Mouse (Mus musculus) liver, postnatal 0 days (tissue): ENCODE results near the gene Fcor. TPM values are rescaled to one million over a fixed set of nuclear protein-coding genes. Genes with fewer than 3 reads are reported as not detected.

Experiments
- ATAC-seq: fragments of 200-750 bp; cut with Nextera tagmentation; 2 replicates; pipeline ENCODE4 v1.8.0; 2017; ENCODE audit warnings: mild to moderate bottlenecking, moderate library complexity
- DNase-seq: peaks from one replicate; pipeline ENCODE4 v3.0.0-alpha.2; 2016
- H3K27ac ChIP-seq: fragments of 300-500 bp; sonication (generic); 2 replicates; pipeline ENCODE4 v1.5.1; 2014; ENCODE audit warnings: antibody characterized with exemption, moderate library complexity, mild to moderate bottlenecking, low read depth
- H3K27me3 ChIP-seq: fragments of 300-500 bp; sonication (generic); 2 replicates; pipeline ENCODE4 v1.6.1; 2014; ENCODE audit warnings: low read length, control low read depth, mixed read lengths; ENCODE audit not compliant: insufficient read depth
- H3K36me3 ChIP-seq: fragments of 300-500 bp; sonication (generic); replicated peaks from 2 replicates; pipeline ENCODE4 v1.6.1; 2014; ENCODE audit warnings: mild to moderate bottlenecking, control low read depth, low read length, moderate library complexity, mixed read lengths; ENCODE audit not compliant: insufficient read depth
- H3K4me1 ChIP-seq: fragments of 300-500 bp; sonication (generic); 2 replicates; pipeline ENCODE4 v1.6.1; 2014; ENCODE audit warnings: antibody characterized with exemption, mild to moderate bottlenecking, control low read depth; ENCODE audit not compliant: insufficient read depth
- H3K4me2 ChIP-seq: fragments of 300-500 bp; sonication (generic); 2 replicates; pipeline ENCODE4 v1.6.1; 2014; ENCODE audit warnings: low read depth, mild to moderate bottlenecking, low read length, moderate library complexity, mixed read lengths
- H3K4me3 ChIP-seq: fragments of 300-500 bp; sonication (generic); 2 replicates; pipeline ENCODE4 v1.5.1; 2014; ENCODE audit warnings: low read depth, low read length
- H3K9ac ChIP-seq: fragments of 300-500 bp; sonication (generic); replicated peaks from 2 replicates; pipeline ENCODE4 v1.6.1; 2014; ENCODE audit warnings: mild to moderate bottlenecking, moderate library complexity
- H3K9me3 ChIP-seq: fragments of 300-500 bp; sonication (generic); 2 replicates; pipeline ENCODE4 v1.6.1; 2016; ENCODE audit warnings: mild to moderate bottlenecking, control low read depth, low read length, mixed read lengths
- CTCF ChIP-seq: sonication (generic); IDR thresholded peaks from 2 replicates; pipeline ENCODE4 v1.5.1; 2016; ENCODE audit warnings: antibody characterized with exemption, low read depth
- EP300 ChIP-seq: IDR thresholded peaks from 2 replicates; pipeline ENCODE4 v1.6.1; 2016; ENCODE audit warnings: antibody characterized with exemption, low read depth, mild to moderate bottlenecking
- WGBS: fragments of 180-500 bp; shearing (Covaris S2); extraction: QIAGEN DNeasy Blood & Tissue Kit; methylation state at CpG from one replicate; pipeline ENCODE4 v1.1.7; 2014; ENCODE audit not compliant: insufficient replicate concordance; 5-methylcytosine and 5-hydroxymethylcytosine counted together
- polyA plus RNA-seq: library from polyadenylated mRNA; unstranded; fragments of >200 nt; fragmentation: Nextera tagmentation; extraction: Ambion mirVana; gene quantifications from 2 replicates; pipeline ENCODE4 v1.2.1, GENCODE M21; 2015

The Fcor gene
- polyA plus RNA-seq, 1 experiment from 2014 or later = 2.7 TPM

GRCm38 (mm10) chr8:3710312-3710711 lies 38.1 kb upstream of the Fcor start:
- Histone ChIP-seq H3K4me2 (no peak overlapping the region), H3K4me1 (peaks cover 11% of the 10 kb centered on the region), H3K27me3 (no peaks in the 10 kb centered on the region), H3K36me3 (no peaks in the 10 kb centered on the region), H3K9ac (no peak overlapping the region), H3K4me3 (no peak overlapping the region), H3K27ac (no peak overlapping the region), H3K9me3 (no peaks in the 10 kb centered on the region)
- TF ChIP-seq CTCF = no peak
- TF ChIP-seq EP300 = no peak
- WGBS = 54% methylated on average over 3 of the region's 3 CpGs
- ATAC-seq = no peak
- DNase-seq = no peak

GRCm38 (mm10) chr8:3707611-3708010 lies 35.4 kb upstream of the Fcor start:
- TF ChIP-seq EP300 = no peak
- TF ChIP-seq CTCF = no peak
- H3K4me3 ChIP-seq = no peak overlapping the region
- no peak overlapping the region for H3K4me2 ChIP-seq
- WGBS = 63% methylated on average over 7 of the region's 7 CpGs
- H3K36me3 ChIP-seq = no peaks in the 10 kb centered on the region
- H3K4me1 ChIP-seq = peaks cover 11% of the 10 kb centered on the region
- H3K9me3 ChIP-seq = no peaks in the 10 kb centered on the region
- peak; percentile 49 for ATAC-seq
- H3K27ac ChIP-seq = peak overlapping the region; percentile 34; the same call in 1 of the 2 replicates
- H3K27me3 ChIP-seq = no peaks in the 10 kb centered on the region
- no peak for DNase-seq
- H3K9ac ChIP-seq = no peak overlapping the region

GRCm38 (mm10) chr8:3705711-3706110 lies 33.5 kb upstream of the Fcor start:
- Histone ChIP-seq H3K4me3 (no peak overlapping the region), H3K4me2 (no peak overlapping the region), H3K27me3 (no peaks in the 10 kb centered on the region), H3K36me3 (no peaks in the 10 kb centered on the region), H3K4me1 (0 out of 2 replicates have a peak, but pooled peaks cover 4% of the 10 kb centered on the region), H3K9me3 (no peaks in the 10 kb centered on the region), H3K27ac (no peak overlapping the region), H3K9ac (no peak overlapping the region)
- no peak for ATAC-seq
- 35% methylated on average over 4 of the region's 4 CpGs for WGBS
- TF ChIP-seq EP300 (no peak), CTCF (peak; percentile 67)
- no peak for DNase-seq

- no peaks in the 10 kb centered on the region for H3K27me3 ChIP-seq
- no peak for DNase-seq
- no peak overlapping the region for H3K27ac ChIP-seq
- H3K4me3 ChIP-seq = no peak overlapping the region
- H3K9me3 ChIP-seq = no peaks in the 10 kb centered on the region
- H3K9ac ChIP-seq = no peak overlapping the region
- H3K36me3 ChIP-seq = no peaks in the 10 kb centered on the region
- no peak overlapping the region for H3K4me2 ChIP-seq
- ATAC-seq = no peak
- 93% methylated on average over 1 of the region's 1 CpGs for WGBS
- H3K4me1 ChIP-seq = no peaks in the 10 kb centered on the region
- TF ChIP-seq CTCF = no peak
- no peak for TF ChIP-seq EP300
Observed at GRCm38 (mm10) chr8:3701491-3701890, 29.3 kb upstream of the Fcor start.

GRCm38 (mm10) chr8:3694121-3694520 lies 22.0 kb upstream of the Fcor start, which contains the start of gene Fcer2a:
Gene Fcer2a, minus strand, starts transcription at chr8:3694175.
- H3K27ac ChIP-seq = no peak within 1 kb of the TSS
- TF ChIP-seq EP300 (no peak), CTCF (no peak)
- no peaks in the 10 kb centered on the region for H3K36me3 ChIP-seq
- no peak within 1 kb of the TSS for H3K4me2 ChIP-seq
- H3K4me1 ChIP-seq = no peaks in the 10 kb centered on the region
- no peaks in the 10 kb centered on the region for H3K27me3 ChIP-seq
- no peak within 1 kb of the TSS for H3K9ac ChIP-seq
- WGBS = 74% methylated on average over 3 of the region's 3 CpGs
- no peak within 1 kb of the TSS for H3K4me3 ChIP-seq
- DNase-seq (no peak), ATAC-seq (no peak)
- no peaks in the 10 kb centered on the region for H3K9me3 ChIP-seq

GRCm38 (mm10) chr8:3690774-3691173 lies 18.6 kb upstream of the Fcor start:
- Histone ChIP-seq H3K27ac (no peak overlapping the region), H3K9ac (no peak overlapping the region), H3K4me1 (no peaks in the 10 kb centered on the region), H3K4me2 (no peak overlapping the region), H3K36me3 (no peaks in the 10 kb centered on the region), H3K27me3 (no peaks in the 10 kb centered on the region), H3K9me3 (no peaks in the 10 kb centered on the region), H3K4me3 (no peak overlapping the region)
- no peak for DNase-seq
- 67% methylated on average over 3 of the region's 3 CpGs for WGBS
- TF ChIP-seq EP300 (no peak), CTCF (no peak)
- no peak for ATAC-seq

GRCm38 (mm10) chr8:3687537-3687936 lies 15.4 kb upstream of the Fcor start:
- no peak overlapping the region for H3K4me3 ChIP-seq
- H3K4me2 ChIP-seq = no peak overlapping the region
- no peaks in the 10 kb centered on the region for H3K36me3 ChIP-seq
- no peaks in the 10 kb centered on the region for H3K27me3 ChIP-seq
- H3K27ac ChIP-seq = no peak overlapping the region
- no peaks in the 10 kb centered on the region for H3K9me3 ChIP-seq
- DNase-seq (no peak), ATAC-seq (no peak)
- H3K9ac ChIP-seq = no peak overlapping the region
- 61% methylated on average over 6 of the region's 6 CpGs for WGBS
- TF ChIP-seq EP300 = no peak
- TF ChIP-seq CTCF = peak; percentile 38
- no peaks in the 10 kb centered on the region for H3K4me1 ChIP-seq
